Mouse (Mus musculus) retina, embryonic 14.5 days (tissue): Measurements from ENCODE around the gene Rhbdl2.

Experiments
- DNase-seq: peaks from one replicate; pipeline ENCODE4 v3.0.0-alpha.2; 2015; ENCODE audit warnings: low spot score

The Rhbdl2 gene

GRCm38 (mm10) chr4:123787191-123787985 lies at the start of gene Rhbdl2:
Gene Rhbdl2, plus strand, starts transcription at chr4:123787874.
- DNase-seq: peak; percentile 13

GRCm38 (mm10) chr4:123738708-123739107 lies 49.0 kb upstream of the Rhbdl2 start:
- no peak for DNase-seq

- no peak for DNase-seq
These were observed 44.8 kb upstream of the Rhbdl2 start for GRCm38 (mm10) chr4:123742891-123743290.

- no peak for DNase-seq
These were observed 42.4 kb upstream of the Rhbdl2 start for GRCm38 (mm10) chr4:123745221-123745775.

DNA sequence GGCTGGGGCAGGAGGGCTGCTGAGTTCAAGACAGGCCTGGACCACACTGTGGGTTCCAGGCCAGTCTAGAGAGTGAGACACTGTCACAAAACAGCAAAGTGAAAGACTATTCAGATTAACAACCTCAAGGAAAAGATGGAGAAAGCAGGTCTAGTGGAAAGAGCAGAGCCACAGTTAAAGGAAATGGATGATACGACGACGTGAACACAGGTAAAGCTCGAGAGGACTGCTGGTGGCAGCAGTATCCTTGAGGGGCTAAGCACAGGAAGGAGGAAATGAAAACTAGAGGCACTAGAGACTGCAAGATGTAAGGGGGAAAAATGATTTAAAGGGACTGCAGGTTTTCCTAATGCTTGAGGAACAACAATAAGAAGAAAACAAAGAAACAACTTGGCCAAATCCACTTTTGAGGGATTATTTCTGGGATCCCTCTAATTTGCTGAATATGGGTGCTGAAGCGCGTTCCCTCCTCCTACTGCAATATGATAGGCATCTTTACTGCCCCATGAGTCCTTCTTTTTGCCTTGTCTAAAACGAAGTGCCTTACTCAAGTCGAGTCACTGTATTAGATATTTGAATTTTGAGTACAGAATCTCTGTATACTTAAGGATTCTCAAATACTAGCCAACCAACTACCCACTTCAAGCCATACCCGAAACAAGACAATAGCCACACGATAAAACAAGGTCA lies 38.8 kb upstream of the Rhbdl2 start:
- peak; percentile 6 for DNase-seq

DNA sequence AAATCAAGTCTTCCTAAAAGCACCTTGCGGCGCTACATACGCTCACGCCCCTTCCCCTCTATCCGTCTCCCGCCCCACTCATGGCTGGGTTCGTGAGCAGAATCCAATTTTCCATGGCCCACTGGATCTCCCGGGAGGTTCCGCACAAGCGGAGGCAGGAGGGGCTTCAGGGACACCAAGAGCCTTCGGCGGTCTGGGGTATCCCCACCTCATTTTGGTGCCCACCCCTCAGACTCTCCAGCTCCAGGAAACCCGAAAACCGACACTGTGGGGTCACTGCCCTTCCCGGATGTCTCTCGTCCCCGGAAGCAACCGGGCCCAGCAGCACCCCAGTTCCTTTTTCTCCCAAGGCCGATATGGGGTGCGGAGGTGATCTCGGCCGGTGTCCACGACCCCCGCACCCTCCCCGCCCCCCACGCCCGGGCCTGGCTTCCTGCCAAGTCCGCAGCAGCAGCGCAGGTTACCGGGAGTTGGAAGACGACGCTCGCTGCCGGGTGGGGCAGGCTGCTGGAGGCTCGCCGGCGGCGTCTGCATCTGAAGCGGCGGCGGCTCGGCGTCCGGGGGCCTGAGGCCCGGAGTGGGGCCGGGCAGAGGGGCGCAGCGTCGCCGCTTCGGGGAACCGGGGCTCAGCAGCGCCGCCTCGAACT lies 38.1 kb upstream of the Rhbdl2 start:
- DNase-seq: no peak

DNA sequence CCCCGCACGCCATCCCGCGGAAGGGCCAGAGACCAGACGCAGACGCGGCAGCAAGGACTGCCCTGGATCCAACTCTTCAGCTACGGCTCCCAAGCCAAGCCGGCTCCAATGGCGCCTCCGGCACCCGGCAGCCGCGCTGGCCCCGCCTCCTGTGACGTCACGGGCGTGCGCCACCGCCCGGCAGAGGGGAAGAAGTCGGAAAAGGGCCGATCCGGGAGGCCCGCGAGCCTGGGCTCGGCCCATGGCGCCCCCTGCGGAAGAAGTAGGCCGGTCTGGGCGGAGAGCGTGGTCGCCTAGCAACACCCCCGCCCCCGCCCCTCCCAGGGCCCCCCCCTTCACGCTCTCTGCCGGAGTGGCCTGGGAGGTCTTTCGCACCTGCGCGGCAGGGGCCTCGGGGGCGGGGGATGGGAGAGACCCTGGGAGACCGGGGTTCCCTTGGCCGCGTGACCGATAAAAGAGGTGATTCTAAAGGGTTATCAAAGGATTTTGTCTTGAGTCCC lies 37.5 kb upstream of the Rhbdl2 start, which contains the start of gene Akirin1:
Gene Akirin1 (minus strand): TSS at position 194 of the 500 bp plus-strand sequence.
- DNase-seq: peak; percentile 98

DNA sequence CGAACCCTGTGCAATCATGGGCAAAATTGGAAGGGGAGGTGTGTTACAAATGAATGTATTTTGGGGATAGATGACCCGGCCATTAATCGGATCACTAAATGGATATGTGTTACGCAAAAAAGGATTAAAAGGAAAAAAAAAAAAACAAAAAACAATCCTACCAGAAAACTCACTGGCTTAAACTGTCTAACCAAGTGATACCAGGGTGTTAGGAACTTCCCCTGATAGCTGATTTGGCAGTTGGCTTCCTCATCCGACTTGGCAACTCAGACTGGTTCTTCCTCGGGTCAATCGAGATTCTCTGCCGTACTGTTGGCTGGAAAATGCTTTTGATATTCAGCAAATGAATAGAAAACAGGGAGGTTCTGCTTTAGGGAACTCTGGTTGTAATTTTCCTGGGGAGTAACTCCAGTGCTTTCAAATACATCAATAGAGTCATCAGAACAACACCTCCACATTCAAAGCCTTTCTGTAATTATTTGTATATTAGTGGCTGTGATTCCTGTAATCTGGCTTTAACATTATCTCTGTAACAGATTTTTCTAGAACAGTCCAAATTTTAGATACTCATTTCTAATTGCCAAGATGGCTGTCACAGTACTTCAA lies 36.9 kb upstream of the Rhbdl2 start:
- peak; percentile 33 for DNase-seq

DNA sequence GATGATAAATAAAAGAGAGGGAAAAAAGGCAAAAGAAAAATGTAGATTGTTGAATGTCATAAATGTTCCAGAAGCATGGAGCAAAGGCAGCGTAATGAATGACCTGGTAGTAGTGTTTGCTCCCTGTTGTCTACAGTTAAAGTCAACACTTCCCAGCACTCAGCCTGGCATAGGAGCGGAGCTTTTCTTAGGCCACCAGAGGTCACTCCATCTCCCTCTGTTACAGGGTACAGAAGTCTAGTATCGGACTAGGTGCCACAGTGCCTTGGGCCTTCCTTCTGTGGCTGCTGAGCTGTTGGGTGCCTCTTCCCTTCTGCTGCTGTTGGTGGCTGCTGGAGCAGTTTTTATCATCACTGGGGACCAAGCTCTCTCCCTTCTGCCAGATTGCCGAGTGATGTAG lies 29.4 kb upstream of the Rhbdl2 start:
- DNase-seq: peak; percentile 70

GRCm38 (mm10) chr4:123765071-123765470 lies 22.6 kb upstream of the Rhbdl2 start:
- DNase-seq: no peak

DNA sequence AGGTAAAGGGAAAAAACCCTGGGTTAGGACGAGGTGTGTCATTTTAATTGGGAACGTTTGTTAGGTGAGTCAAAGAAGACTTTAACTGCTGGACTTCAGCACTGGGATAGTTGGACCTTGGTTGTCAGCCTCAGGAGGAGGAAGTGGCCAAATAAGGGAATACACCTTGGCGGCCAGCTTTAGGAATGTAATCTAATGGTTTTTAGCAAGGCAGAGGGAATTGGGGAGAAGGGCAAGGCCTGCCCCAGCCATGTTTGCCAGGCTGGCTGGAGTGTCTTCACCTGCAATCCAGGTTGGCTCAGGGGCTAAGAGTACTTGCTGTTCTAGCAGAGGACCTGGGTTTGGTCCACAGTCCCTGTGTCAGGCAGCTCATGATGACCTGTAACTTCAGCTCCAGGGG lies 19.9 kb upstream of the Rhbdl2 start:
- DNase-seq: no peak

GRCm38 (mm10) chr4:123768234-123768633 lies 19.4 kb upstream of the Rhbdl2 start:
- DNase-seq: no peak

DNA sequence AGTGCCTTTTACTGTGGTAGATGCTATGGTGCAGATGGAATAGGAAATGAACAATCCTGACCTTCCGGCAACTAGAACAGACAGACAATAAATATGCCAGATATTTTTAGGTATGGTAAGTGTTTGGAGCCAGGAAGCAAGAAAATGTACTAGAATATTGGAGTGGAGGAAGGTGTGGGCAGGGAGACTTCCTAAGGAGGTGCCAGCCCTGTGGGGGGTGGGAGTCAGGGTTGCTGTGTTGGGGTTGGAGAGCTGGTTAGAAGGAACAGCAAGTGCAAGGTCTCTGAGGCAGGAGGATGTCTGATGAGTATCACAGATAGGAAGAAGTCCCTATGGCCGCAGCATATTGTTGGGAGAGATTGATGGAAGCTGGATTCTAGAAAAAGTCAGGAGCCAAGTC lies 5.0 kb downstream of the Rhbdl2 start:
- DNase-seq: no peak

GRCm38 (mm10) chr4:123793136-123793535 lies 5.5 kb downstream of the Rhbdl2 start:
- no peak for DNase-seq

DNA sequence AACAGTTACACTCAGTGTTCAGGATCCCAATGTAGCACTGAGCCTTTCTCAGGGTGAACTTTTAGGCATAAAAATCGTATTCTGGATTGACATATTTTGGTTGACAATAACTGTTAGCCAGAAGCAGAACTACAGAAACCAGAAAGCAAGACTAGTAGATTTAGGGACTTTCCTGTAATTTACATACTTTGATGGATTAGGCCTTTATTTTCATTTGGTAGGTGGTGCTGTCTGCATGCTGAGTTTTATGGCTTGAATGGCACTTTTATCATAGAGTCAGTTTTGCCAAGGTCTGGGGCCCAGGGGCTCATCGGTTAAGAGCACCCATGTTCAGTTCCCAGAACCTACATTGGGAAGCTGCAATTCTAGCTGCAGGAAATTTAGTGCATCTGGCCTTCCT lies 7.4 kb downstream of the Rhbdl2 start:
- DNase-seq: no peak

DNA sequence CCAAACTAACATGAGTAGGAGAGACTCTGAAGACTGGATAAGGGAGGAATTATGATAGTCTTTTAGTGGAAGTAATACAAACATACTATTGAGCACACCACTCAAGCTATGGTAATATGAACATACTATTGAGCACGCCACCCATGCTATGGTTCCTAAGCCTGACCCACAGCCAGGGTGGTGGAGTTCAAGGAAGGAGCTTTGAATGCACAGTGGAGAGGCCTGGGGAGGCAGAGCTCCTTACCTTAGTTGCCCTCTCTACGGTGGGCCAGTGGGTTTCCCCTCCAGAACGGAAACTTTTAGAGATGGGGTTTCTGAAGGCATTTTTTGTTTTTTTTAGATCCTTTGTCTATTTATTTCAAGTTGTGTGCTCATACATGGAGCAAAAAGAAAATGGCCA lies 9.7 kb downstream of the Rhbdl2 start:
- DNase-seq: no peak

DNA sequence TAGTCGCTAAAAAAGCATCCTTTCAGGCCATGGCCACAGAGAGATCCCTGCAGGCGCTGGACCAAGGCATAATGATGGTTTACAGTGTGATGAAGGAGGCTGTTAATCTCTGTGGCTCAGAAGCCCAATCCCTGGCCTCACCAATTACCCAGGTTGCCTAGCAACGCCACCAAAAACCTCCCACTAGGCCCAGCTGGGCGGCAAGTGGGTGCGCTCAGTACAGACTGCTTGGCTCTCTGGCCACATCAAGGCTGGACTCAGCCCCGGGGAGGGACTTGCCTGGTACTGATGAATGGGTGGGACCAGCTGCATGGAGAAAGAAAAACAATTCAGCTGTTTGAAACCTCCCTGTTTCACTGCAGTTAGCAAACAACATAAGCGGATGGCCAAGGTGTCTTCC lies 10.2 kb downstream of the Rhbdl2 start:
- DNase-seq: peak; percentile 50

GRCm38 (mm10) chr4:123803642-123804041 lies 16.0 kb downstream of the Rhbdl2 start:
- no peak for DNase-seq

DNA sequence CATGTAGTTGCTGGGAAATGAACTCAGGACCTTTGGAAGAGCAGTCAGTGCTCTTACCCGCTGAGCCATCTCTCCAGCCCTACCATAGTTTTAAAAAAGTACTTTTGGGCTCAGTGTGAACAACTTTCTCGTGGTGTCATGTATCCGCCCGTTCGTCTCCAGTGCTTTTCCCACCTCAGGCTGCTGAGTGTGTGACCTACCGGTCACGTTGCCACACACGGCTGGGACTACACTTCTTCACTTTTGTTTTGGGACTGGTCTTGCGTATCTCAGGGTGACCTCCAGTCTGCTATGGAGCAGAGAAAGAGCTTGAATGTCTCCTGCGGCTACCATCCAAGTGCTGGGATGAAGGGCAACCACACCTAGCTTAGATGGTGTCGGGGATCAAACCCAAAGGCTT lies 20.6 kb downstream of the Rhbdl2 start:
- no peak for DNase-seq

DNA sequence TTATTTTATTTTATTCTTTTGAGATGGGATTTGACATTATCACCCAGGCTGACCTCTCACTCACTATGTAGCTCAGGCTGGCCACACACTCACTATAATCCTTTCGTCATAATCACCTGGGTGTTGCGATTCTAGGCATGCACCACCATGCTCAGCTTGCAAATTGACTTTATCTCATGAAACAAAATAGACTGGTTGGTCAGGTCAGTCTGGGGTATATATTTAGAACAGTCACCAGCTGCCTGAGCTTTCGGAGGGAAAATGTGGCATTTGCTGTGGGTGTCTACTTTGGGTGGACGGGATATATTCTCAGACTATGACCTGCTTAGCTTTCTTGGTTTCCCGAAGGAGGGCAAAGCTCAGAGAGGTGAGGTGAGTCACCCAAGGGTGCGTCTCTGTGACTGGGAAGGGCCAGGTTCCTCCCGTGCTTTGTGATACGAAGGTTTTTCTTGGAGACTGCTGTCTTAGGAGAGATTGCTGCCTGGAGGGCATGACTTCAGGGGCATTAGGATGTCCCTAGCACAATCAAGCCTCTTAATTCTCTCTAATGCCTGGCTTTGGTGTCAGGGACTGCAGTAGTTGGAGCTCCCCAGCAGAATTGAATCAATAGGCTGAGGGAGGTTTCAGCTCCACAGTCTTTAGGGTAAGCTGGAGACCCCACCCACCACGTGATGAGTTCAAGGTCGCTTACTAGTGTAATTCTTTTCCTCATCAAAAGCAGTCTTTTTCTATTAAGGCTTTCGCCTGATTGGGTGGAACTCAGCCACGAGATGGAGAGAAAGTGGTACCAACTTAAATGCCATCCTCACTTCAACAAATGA lies 23.0 kb downstream of the Rhbdl2 start:
- no peak for DNase-seq

- no peak for DNase-seq
These were observed 24.9 kb downstream of the Rhbdl2 start for GRCm38 (mm10) chr4:123812525-123812924.
